In the genomic region with DNA sequence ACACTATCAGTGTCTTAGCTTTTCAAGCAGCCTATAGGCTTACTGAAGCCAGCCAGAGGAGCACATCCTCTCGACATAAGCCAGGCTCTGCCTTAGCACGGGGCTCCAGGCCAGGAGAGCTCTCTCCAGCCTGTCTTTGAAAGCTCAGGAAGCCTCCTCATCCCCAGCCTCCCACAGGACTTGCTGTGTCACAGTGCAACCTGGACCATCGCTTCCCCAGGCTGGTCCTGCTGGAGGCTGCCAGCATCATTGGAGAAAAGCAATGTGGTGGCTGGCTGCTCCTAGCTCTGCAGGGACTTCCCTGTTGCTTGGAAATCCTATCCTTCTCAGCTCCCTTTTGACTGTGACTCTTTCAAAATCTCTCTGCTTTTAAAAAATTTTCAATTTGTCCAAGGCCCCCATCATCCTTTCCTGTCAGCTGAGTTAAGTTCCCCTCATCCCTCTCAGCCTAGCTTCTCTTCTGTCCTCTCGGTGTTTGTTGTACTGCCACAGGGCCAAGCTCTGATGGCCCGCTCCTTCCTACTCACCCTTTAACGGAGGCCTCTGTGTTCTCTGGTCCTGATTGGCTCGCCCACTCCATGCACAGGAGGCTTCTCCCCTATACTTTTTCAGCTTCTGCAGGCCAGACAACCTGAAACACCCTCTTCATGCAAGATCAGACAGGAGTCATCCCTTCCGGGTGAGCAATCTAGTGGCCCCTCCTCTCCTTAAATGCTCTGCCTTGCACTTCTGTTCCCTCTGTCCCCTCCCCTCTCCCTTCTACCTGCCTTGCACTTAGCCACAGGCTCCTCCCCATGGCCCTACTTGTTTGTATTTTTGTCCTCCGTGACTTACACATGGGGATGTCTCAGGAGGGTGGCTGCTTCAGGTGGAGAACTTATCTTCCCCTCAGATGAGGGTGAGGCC, we compare ENCODE assay signal across 26 mouse cellular contexts. TPM values are rescaled to one million over a fixed set of nuclear protein-coding genes. Genes with fewer than 3 reads are reported as not detected.
DNase-seq lines count a peak whose midpoint lies in the region; TF ChIP-seq lines count a peak whose summit lies in the region.
"Had no signal": no experiment of that assay in that cellular context is flagged by ENCODE, and none has a peak within 500 bp of the region (broad histone marks: within the 10 kb centered on the region; RNA-seq: fewer than 3 reads in every experiment).

No protein-coding gene starts in this region.

- no peak for TF ChIP-seq CTCF in cerebellum, adult 2 months (IDR thresholded peaks at IDR 0.05; ENCODE audit: borderline replicate concordance, insufficient read depth, low read depth, low read length)
- TF ChIP-seq CTCF in layer of hippocampus, adult 2 months (conservative IDR thresholded peaks at IDR 0.05), result no peak

- no peak for TF ChIP-seq POLR2A in cerebellum, adult 2 months (IDR thresholded peaks at IDR 0.05; ENCODE audit: borderline replicate concordance, insufficient read depth, low read length)

- no peaks in the 10 kb centered on the region for H3K27me3 ChIP-seq in cerebellum, adult 2 months (ENCODE audit: control insufficient read depth, insufficient read depth, low read length)
- H3K27me3 ChIP-seq in heart, embryonic 10.5 days (ENCODE audit: insufficient read depth, poor library complexity, severe bottlenecking), result no peaks in the 10 kb centered on the region
- H3K27me3 ChIP-seq: forebrain, embryonic 13.5 days; heart, embryonic 15.5 days; hindbrain, embryonic 12.5 days; limb, embryonic 13.5 days; neural tube, embryonic 12.5 days; Patski had no signal

- 56% methylated on average over 9 of the region's 9 CpGs for WGBS in cerebellum, adult 2 months
- WGBS in heart, embryonic 10.5 days, result 45% methylated on average over 9 of the region's 9 CpGs

- H3K27ac ChIP-seq in cerebellum, adult 2 months (ENCODE audit: insufficient read depth, low read length), result no peak overlapping the region
- H3K27ac ChIP-seq in heart, embryonic 10.5 days, result no peak overlapping the region
- peak overlapping the region; percentile 11; the same call in 1 of the 2 replicates for H3K27ac ChIP-seq in layer of hippocampus, adult 2 months
- H3K27ac ChIP-seq: forebrain, embryonic 13.5 days; heart, adult 2 months; heart, embryonic 15.5 days; hindbrain, embryonic 12.5 days; hindbrain, postnatal 0 days; limb, embryonic 13.5 days; neural tube, embryonic 12.5 days had no signal

- DNase-seq in cerebellum, adult 11-12 months, result peak; percentile 23
- no peak for DNase-seq in cerebellum, adult 2 months
- peak; percentile 42 for DNase-seq in heart, embryonic 10.5 days (ENCODE audit: low spot score)
- no peak for DNase-seq in heart, postnatal 25 days (ENCODE audit: low spot score)
- DNase-seq in layer of hippocampus, adult 2 months (ENCODE audit: low spot score in 2 of 2), result no peak
- DNase-seq in layer of hippocampus, adult 9-10 months (ENCODE audit: low spot score), result no peak
- no peak for DNase-seq in testis, postnatal 14 days (ENCODE audit: low spot score)
- DNase-seq: adrenal gland, postnatal 10 days; gastrocnemius, postnatal 25 days; heart, adult 2 months; heart, postnatal 36 days; kidney, postnatal 25 days; lung, postnatal 36 days; right cerebral cortex, adult 18-20 months; spleen, adult 18-20 months; thymus, adult 18-20 months; thymus, postnatal 25 days had no signal

- H3K36me3 ChIP-seq in heart, embryonic 10.5 days, result no peaks in the 10 kb centered on the region
- H3K36me3 ChIP-seq: G1E; heart, embryonic 15.5 days; hindbrain, embryonic 12.5 days; limb, embryonic 13.5 days; neural tube, embryonic 12.5 days had no signal

- no peaks in the 10 kb centered on the region for H3K4me1 ChIP-seq in cerebellum, adult 2 months (ENCODE audit: control insufficient read depth, insufficient read depth, low read length)
- H3K4me1 ChIP-seq in heart, embryonic 10.5 days, result no peaks in the 10 kb centered on the region
- H3K4me1 ChIP-seq: forebrain, embryonic 13.5 days; heart, embryonic 15.5 days; hindbrain, embryonic 12.5 days; limb, embryonic 13.5 days; neural tube, embryonic 12.5 days had no signal

- no peak overlapping the region for H3K4me3 ChIP-seq in cerebellum, adult 2 months (replicated peaks; ENCODE audit: insufficient read depth, low read depth, low read length)
- no peak overlapping the region for H3K4me3 ChIP-seq in heart, embryonic 10.5 days
- no peak overlapping the region for H3K4me3 ChIP-seq in layer of hippocampus, adult 2 months
- H3K4me3 ChIP-seq: forebrain, embryonic 13.5 days; heart, adult 2 months; heart, embryonic 15.5 days; hindbrain, embryonic 12.5 days; limb, embryonic 13.5 days; myocyte; neural tube, embryonic 12.5 days had no signal

- intact Hi-C loops in heart, postnatal 25 days (cut with DNase I), result no loop called here

- H3K9me3 ChIP-seq in heart, embryonic 10.5 days, result no peaks in the 10 kb centered on the region
- H3K9me3 ChIP-seq: forebrain, embryonic 13.5 days; G1E; heart, embryonic 15.5 days; hindbrain, embryonic 12.5 days; limb, embryonic 13.5 days; neural tube, embryonic 12.5 days had no signal

RNA-seq across cellular contexts. Expression of a gene that starts 14.5 kb away (rescaled TPM):
- polyA plus RNA-seq in cerebellum, adult 2 months (2012; rRNA removed), result 86.6 and 91.3 TPM in 2 replicates
- polyA plus RNA-seq in heart, embryonic 10.5 days (2016; fragmentation: Nextera tagmentation; extraction: Ambion mirVana), result 20.3 and 28.7 TPM in 2 replicates
- total RNA-seq in heart, postnatal 25 days (2021), result 1 to 10 TPM; 5.3 to 5.4 TPM
- total RNA-seq in layer of hippocampus, adult 2 months (2021), result 100 to 1,000 TPM; 127 to 129 TPM
- polyA plus RNA-seq: G1E had no signal

Comparison
In these comparisons a context has a peak if more than half of its experiments do, and no peak if none do; other contexts are left out.
1. DNase-seq: peak in cerebellum, adult 11-12 months (single experiment) and heart, embryonic 10.5 days (single experiment); none in cerebellum, adult 2 months (0 of 2), heart, postnatal 25 days (single experiment), layer of hippocampus, adult 2 months (0 of 2), layer of hippocampus, adult 9-10 months (single experiment) and testis, postnatal 14 days (single experiment).
2. RNA of a gene that starts 14.5 kb away (total RNA-seq): 127 to 129 TPM in layer of hippocampus, adult 2 months; 5.3 to 5.4 TPM in heart, postnatal 25 days; every median in the first group is over 10 times any median in the second.